Mouse (Mus musculus) liver, postnatal 0 days (tissue): Measurements from ENCODE around the gene Eif3d. TPM values are rescaled to one million over a fixed set of nuclear protein-coding genes. Genes with fewer than 3 reads are reported as not detected.

Source experiments
- ATAC-seq: fragments of 200-750 bp; cut with Nextera tagmentation; 2 replicates; pipeline ENCODE4 v1.8.0; 2017; ENCODE audit warnings: mild to moderate bottlenecking, moderate library complexity
- DNase-seq: peaks from one replicate; pipeline ENCODE4 v3.0.0-alpha.2; 2016
- H3K27ac ChIP-seq: fragments of 300-500 bp; sonication (generic); 2 replicates; pipeline ENCODE4 v1.5.1; 2014; ENCODE audit warnings: antibody characterized with exemption, moderate library complexity, mild to moderate bottlenecking, low read depth
- H3K27me3 ChIP-seq: fragments of 300-500 bp; sonication (generic); 2 replicates; pipeline ENCODE4 v1.6.1; 2014; ENCODE audit warnings: low read length, control low read depth, mixed read lengths; ENCODE audit not compliant: insufficient read depth
- H3K36me3 ChIP-seq: fragments of 300-500 bp; sonication (generic); replicated peaks from 2 replicates; pipeline ENCODE4 v1.6.1; 2014; ENCODE audit warnings: mild to moderate bottlenecking, control low read depth, low read length, moderate library complexity, mixed read lengths; ENCODE audit not compliant: insufficient read depth
- H3K4me1 ChIP-seq: fragments of 300-500 bp; sonication (generic); 2 replicates; pipeline ENCODE4 v1.6.1; 2014; ENCODE audit warnings: antibody characterized with exemption, mild to moderate bottlenecking, control low read depth; ENCODE audit not compliant: insufficient read depth
- H3K4me2 ChIP-seq: fragments of 300-500 bp; sonication (generic); 2 replicates; pipeline ENCODE4 v1.6.1; 2014; ENCODE audit warnings: low read depth, mild to moderate bottlenecking, low read length, moderate library complexity, mixed read lengths
- H3K4me3 ChIP-seq: fragments of 300-500 bp; sonication (generic); 2 replicates; pipeline ENCODE4 v1.5.1; 2014; ENCODE audit warnings: low read depth, low read length
- H3K9ac ChIP-seq: fragments of 300-500 bp; sonication (generic); replicated peaks from 2 replicates; pipeline ENCODE4 v1.6.1; 2014; ENCODE audit warnings: mild to moderate bottlenecking, moderate library complexity
- H3K9me3 ChIP-seq: fragments of 300-500 bp; sonication (generic); 2 replicates; pipeline ENCODE4 v1.6.1; 2016; ENCODE audit warnings: mild to moderate bottlenecking, control low read depth, low read length, mixed read lengths
- CTCF ChIP-seq: sonication (generic); IDR thresholded peaks from 2 replicates; pipeline ENCODE4 v1.5.1; 2016; ENCODE audit warnings: antibody characterized with exemption, low read depth
- EP300 ChIP-seq: IDR thresholded peaks from 2 replicates; pipeline ENCODE4 v1.6.1; 2016; ENCODE audit warnings: antibody characterized with exemption, low read depth, mild to moderate bottlenecking
- WGBS: fragments of 180-500 bp; shearing (Covaris S2); extraction: QIAGEN DNeasy Blood & Tissue Kit; methylation state at CpG from one replicate; pipeline ENCODE4 v1.1.7; 2014; ENCODE audit not compliant: insufficient replicate concordance; 5-methylcytosine and 5-hydroxymethylcytosine counted together
- polyA plus RNA-seq: library from polyadenylated mRNA; unstranded; fragments of >200 nt; fragmentation: Nextera tagmentation; extraction: Ambion mirVana; gene quantifications from 2 replicates; pipeline ENCODE4 v1.2.1, GENCODE M21; 2015

Gene Eif3d
- polyA plus RNA-seq, 1 experiment from 2014 or later: 68.4 TPM

DNA sequence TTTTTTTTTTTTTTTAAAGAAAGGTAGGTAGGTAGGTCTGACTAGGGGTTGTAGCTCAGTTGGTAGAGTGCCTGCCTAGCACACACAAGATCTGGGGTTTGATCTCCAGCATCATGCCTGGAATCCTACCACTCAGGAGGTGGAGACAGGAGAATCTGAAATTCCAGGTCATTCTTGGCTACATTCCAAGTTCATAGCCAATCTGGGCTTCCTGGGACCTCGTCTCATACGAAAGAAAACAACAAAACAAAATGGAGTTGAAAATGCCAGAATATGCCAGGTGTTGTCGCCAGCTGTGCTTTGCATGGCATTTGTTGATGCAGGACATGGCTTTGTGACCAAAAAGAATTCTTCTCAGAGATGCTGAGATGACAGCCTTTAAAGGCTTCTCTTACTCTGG, 37.4 kb downstream of the Eif3d start:
- no peaks in the 10 kb centered on the region for H3K9me3 ChIP-seq
- no peak overlapping the region for H3K4me3 ChIP-seq
- no peak for DNase-seq
- TF ChIP-seq EP300 (no peak), CTCF (no peak)
- no peak overlapping the region for H3K27ac ChIP-seq
- ATAC-seq: no peak
- H3K36me3 ChIP-seq: no peaks in the 10 kb centered on the region
- no peaks in the 10 kb centered on the region for H3K27me3 ChIP-seq
- no peak overlapping the region for H3K4me2 ChIP-seq
- no peak overlapping the region for H3K9ac ChIP-seq
- H3K4me1 ChIP-seq: peaks cover 37% of the 10 kb centered on the region
- 60% methylated on average over 3 of the region's 3 CpGs for WGBS

DNA sequence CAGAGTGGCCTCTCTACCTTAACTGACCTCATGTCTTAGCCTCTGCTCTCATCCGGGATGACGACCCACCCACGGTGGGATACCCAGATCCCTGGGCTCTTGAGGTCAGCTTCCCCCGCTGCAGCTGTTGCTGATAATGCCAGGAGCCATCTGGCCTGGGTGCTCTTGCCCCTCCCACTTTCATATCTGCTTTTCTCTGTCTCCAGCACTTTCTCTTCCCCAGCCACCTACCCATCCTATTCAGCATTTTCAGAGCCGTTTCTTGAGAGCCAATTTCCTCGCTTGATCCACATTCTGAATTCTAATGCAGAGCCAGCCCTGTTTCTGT, 39.0 kb downstream of the Eif3d start:
- peaks cover 7% of the 10 kb centered on the region for H3K36me3 ChIP-seq
- DNase-seq (peak; percentile 60), ATAC-seq (no peak)
- TF ChIP-seq CTCF (no peak), EP300 (no peak)
- H3K9ac ChIP-seq: peak overlapping the region; percentile 46
- H3K9me3 ChIP-seq: no peaks in the 10 kb centered on the region
- peaks cover 46% of the 10 kb centered on the region for H3K4me1 ChIP-seq
- H3K27me3 ChIP-seq: no peaks in the 10 kb centered on the region
- no peak overlapping the region for H3K4me3 ChIP-seq
- WGBS: 35% methylated on average over 6 of the region's 6 CpGs
- H3K4me2 ChIP-seq: peak overlapping the region; percentile 81
- H3K27ac ChIP-seq: peak overlapping the region; percentile 84

DNA sequence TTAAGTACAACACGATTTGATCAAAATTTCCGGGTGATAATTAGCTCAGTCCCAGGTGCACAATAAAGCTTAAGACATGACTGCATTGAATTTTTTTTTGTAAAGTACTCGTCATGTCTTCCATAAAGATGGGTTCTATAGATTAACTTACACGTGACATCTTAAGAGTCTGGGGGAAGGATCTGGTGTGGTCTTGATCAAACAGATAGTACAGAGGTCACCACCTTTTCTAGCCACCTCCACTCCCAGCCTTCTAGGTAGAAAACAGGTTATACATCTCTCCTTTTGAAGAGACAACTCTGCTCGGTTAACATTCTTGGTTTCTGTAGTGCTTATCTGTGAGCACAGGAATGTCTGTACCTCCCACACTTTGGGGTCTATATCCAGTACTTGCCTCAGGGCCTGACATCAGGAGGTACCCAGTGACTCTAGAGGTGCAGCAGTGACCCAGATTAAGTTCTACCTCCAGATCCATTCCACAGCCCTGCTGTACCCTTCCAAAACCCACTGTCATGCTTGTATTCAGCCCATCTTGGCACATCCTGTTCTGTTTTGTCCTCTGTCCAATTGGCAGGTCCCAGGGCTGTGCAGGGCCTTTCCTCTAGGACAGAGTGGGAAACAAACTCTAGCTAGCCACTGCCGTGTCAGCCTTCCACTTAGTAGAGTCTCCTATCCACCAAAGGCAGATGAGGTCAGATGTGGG, 39.5 kb downstream of the Eif3d start:
- H3K4me1 ChIP-seq: peaks cover 46% of the 10 kb centered on the region
- DNase-seq (no peak), ATAC-seq (no peak)
- TF ChIP-seq EP300 (no peak), CTCF (no peak)
- H3K9ac ChIP-seq: peak overlapping the region; percentile 46
- peak overlapping the region; percentile 84 for H3K27ac ChIP-seq
- 59% methylated on average over 6 of the region's 6 CpGs for WGBS
- peaks cover 10% of the 10 kb centered on the region for H3K36me3 ChIP-seq
- no peaks in the 10 kb centered on the region for H3K9me3 ChIP-seq
- H3K4me2 ChIP-seq: peak overlapping the region; percentile 81
- H3K27me3 ChIP-seq: no peaks in the 10 kb centered on the region
- no peak overlapping the region for H3K4me3 ChIP-seq

DNA sequence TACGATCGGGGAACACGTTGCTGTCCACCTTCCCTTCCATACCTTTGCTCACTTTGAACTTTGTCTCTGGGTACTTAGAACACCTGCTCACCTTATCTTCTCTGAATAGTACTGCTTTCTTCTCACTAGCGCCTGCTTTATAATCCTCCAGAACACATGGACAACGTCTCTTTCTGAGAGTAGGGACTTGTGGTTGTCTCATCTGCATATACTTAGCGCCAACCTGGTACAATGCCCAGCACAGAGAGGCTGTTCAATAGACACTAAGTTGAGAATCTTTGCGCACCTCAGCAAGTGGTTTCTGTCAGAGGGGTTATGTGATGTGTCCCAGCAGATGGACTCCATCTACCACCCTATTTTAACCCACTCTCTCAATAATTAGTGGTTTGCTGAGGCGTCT, 40.8 kb downstream of the Eif3d start:
- 39% methylated on average over 8 of the region's 8 CpGs for WGBS
- no peak for TF ChIP-seq CTCF
- no peak for TF ChIP-seq EP300
- H3K9ac ChIP-seq: peak overlapping the region; percentile 76
- DNase-seq (no peak), ATAC-seq (no peak)
- peak overlapping the region; percentile 69 for H3K4me3 ChIP-seq
- H3K27ac ChIP-seq: peak overlapping the region; percentile 79
- H3K4me2 ChIP-seq: peak overlapping the region; percentile 81
- H3K27me3 ChIP-seq: no peaks in the 10 kb centered on the region
- H3K36me3 ChIP-seq: peaks cover 10% of the 10 kb centered on the region
- peaks cover 46% of the 10 kb centered on the region for H3K4me1 ChIP-seq
- H3K9me3 ChIP-seq: no peaks in the 10 kb centered on the region

DNA sequence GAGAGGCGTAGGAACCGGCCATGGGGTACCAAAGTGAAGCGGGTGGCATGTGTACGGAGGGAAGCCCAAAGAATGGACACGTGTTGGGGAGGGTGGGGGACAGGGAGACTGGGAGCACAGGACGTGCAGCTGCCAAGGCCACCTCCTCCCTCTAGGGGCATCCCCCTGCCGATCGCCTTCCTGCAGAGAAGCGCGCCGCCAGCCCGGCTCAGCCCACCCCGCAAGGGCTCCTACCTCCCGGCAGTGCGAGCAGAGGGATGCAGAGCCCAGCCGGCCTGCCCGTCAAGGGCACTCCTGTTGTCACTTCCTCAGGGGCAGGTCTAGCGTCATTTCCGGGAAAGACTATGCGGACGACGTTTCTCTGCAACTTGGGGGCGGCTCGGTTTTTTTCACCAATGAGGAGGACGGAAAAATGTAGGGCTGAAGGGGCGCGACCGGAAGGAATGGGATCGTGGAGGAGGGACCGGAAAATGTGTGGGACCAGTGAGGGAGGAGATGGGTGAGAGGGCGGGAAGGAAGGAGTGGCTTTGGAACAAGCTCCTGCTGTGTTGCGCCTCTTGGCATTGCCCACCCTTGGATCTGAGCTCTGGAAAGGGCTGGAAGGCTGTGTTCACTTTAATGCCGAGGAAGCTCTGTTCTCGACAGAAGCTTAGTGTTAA, 41.8 kb downstream of the Eif3d start, which contains the start of gene Txn2:
Txn2 (minus strand) TSS at position 334 of the 659 bp plus-strand sequence.
- peak within 1 kb of the TSS; percentile 94 for H3K27ac ChIP-seq
- peaks cover 47% of the 10 kb centered on the region for H3K4me1 ChIP-seq
- ATAC-seq (peak; percentile 91), DNase-seq (peak; percentile 96)
- no peaks in the 10 kb centered on the region for H3K27me3 ChIP-seq
- H3K4me2 ChIP-seq: peak within 1 kb of the TSS; percentile 81
- H3K36me3 ChIP-seq: peaks cover 19% of the 10 kb centered on the region
- TF ChIP-seq CTCF (peak; percentile 31; the same call in 1 of the 2 replicates), EP300 (peak; percentile 81; the same call in 1 of the 2 replicates)
- H3K9ac ChIP-seq: peak within 1 kb of the TSS; percentile 76
- H3K9me3 ChIP-seq: no peaks in the 10 kb centered on the region
- under 1% methylated on average over 34 of the region's 34 CpGs for WGBS
- peak within 1 kb of the TSS; percentile 69 for H3K4me3 ChIP-seq

DNA sequence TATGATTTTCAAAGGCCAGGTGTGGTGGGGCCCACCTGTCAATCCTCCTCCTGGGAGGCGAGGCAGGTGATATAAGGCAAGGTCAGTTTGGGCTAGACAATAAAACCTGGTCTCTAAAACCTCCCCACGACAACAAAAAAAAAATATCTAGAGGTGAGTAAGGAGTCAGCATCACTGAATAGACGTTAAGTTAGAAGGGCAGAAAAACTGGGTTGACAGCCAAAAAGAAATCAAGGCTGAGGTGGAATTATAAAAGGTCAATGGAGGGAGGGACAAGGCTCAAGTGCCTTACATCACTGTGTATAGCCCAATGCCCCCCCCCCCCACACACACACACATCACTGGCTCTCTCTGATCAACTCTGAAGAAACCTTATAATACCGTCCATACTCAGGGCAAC, 42.5 kb downstream of the Eif3d start:
- Histone ChIP-seq H3K4me1 (peaks cover 46% of the 10 kb centered on the region), H3K27ac (peak overlapping the region; percentile 94), H3K9ac (peak overlapping the region; percentile 76), H3K27me3 (no peaks in the 10 kb centered on the region), H3K9me3 (no peaks in the 10 kb centered on the region), H3K4me2 (peak overlapping the region; percentile 81), H3K4me3 (peak overlapping the region; percentile 69), H3K36me3 (peaks cover 23% of the 10 kb centered on the region)
- TF ChIP-seq EP300: no peak
- TF ChIP-seq CTCF: no peak
- 24% methylated on average over 4 of the region's 4 CpGs for WGBS
- ATAC-seq (no peak), DNase-seq (no peak)
